Mouse (Mus musculus): ENCODE data around the gene Pkhd1.

The Pkhd1 gene

GRCm38 (mm10) chr1:20617849-20618530 lies at the start of gene Pkhd1:
Pkhd1 (minus strand) TSS chr1:20618064.
- peak; percentile 2 for DNase-seq

GRCm38 (mm10) chr1:20667567-20667966 lies 49.7 kb upstream of the Pkhd1 start:
- no peak for DNase-seq

DNA sequence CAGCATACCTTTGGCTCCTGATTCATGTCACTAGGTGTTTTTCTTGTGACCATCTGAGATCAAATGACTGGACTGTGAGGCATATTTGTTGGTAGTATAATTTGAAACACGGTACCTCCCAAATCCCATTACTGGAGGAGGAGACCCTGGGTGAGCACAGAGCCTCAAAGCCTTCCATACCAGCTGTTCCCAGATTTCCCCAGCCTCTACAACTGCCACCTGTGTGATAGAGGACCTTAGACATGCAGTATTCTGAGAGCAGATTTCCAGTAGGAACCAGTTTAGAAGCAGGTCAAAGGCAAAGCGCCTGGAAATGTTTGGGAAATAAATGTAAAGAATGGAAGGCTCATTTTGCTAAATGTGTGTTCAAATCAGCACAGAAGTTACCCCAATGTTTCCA lies 48.4 kb upstream of the Pkhd1 start:
- no peak for DNase-seq

GRCm38 (mm10) chr1:20655085-20655484 lies 37.2 kb upstream of the Pkhd1 start:
- DNase-seq = no peak

DNA sequence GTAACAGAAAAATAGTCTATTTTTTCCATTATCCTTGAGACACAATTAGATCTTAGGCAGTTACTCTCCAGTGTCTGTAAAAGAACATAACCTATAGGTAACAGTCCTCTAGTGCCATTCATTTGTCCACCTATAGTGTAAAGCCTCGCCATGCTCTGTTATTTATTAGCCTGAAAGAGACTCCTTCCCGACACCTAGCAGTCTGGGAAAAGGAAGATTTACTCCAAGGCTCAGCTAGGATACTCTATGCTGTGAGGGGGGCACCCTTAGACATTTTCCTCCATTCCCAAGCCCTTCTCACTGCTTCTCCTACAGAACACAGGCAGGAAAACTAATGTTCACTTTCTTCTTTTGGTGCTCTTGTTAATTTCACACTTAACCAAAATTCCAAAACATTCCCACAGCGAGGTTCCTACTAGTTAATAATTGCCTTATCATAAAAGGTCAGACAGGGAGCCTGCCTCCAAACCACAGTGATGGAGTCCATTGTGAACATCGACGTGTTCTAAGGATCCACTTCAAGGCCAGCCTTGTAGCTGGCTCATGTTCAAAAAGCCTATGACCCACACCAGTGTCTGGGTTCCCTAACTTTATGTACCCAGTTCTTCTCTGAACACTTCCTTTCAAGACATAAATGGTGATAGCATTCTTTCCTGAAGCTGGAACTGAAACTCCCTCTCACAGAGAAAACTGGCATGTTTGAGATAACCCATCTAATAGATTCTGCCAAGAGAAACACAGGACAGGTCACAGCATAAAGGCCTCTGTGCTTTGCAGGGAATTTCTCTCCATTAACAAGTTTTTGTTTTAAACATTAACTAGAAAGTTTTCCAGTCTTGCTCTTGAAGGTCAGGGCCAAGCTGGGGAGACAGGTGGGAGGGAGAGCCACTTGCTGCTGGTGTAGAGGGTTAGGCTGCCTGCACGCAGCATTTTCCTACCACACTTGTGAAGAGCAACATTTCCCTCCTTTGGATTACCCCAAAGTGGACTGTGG lies 35.9 kb upstream of the Pkhd1 start:
- DNase-seq = no peak

DNA sequence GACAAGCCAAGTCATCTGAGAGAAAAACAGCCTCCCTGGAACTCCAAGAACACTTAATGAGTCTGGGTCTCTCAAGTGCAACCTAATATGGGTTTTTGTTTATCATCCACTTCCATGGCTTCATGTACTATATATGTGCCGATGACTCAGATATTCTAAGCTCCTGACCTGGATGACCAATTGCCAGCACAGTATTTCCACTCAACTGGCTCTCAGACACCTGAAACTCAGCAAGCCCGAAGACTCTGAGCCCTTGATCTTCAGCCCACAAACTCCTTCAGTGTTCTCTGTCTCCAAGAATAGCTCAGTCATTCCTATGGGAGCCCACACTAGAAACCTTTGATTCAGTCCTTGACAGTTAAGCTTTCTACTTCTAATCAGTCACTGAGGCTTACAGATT lies 17.0 kb upstream of the Pkhd1 start:
- no peak for DNase-seq

DNA sequence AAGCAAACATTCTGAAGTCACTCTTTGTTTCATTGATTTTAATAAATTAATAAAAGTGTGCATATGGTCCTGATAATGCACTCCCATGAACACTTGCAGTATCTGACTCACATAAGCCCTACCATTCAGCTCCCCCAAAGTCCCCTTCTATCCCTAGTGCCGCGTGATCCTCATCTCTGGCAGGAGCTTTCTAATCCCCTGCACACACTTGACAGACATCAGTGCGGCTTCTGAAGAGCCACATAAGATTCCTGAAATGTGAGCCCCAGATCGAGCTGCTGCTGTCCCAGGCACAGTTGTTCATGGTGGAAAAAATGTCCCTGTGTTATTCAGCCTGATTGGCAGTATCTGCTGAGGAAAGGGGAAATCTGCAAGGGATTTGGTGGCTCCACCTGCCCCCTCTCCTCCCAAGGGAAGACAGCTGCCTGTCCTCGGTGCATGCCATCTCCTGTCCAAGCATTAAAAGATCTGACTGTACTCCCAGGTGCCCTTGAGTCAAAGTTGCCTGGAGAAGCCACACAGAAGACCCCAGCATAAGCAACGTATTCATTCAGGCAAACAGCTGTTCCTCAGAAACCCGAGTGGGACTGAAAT lies 15.5 kb upstream of the Pkhd1 start:
- DNase-seq = no peak

- no peak for DNase-seq
Measured at GRCm38 (mm10) chr1:20624564-20624963, 6.7 kb upstream of the Pkhd1 start.

DNA sequence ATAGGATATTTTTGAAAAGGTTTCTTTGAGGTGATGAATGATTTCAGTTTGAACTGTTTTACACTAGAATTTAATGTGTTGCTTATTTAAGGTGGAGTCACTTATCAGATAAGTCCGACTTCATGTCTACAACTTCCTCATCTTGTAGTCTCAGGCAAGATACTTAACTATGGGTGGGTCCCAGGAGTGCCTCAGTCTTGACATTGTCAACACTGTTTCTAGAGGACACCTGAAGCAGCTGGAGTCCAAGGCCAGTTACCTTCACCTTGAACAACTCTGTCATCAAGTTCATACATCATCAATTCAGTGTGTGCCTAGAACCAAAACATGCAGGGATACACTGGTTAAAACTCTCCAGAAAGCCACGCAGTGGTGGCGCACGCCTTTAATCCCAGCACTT lies 5.5 kb upstream of the Pkhd1 start:
- no peak for DNase-seq

DNA sequence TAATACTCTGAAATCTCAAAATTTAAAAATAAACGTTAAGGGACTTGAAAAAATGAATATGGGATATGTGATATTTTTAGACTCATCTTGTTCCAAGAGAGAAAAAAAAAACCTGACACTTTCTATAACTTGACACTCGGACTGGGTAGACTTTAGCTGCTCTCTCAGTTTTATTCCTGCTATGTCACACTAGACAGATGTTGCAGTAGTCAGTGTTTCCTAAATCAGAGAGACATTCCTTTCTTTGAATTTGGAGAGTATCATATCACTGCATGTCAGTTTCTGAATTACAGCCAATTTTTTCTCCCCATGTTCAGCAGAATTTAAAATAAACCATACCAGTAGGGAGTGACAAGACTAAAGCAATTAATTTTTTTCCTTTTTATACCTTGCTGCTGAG lies 2.7 kb upstream of the Pkhd1 start:
- DNase-seq = no peak

DNA sequence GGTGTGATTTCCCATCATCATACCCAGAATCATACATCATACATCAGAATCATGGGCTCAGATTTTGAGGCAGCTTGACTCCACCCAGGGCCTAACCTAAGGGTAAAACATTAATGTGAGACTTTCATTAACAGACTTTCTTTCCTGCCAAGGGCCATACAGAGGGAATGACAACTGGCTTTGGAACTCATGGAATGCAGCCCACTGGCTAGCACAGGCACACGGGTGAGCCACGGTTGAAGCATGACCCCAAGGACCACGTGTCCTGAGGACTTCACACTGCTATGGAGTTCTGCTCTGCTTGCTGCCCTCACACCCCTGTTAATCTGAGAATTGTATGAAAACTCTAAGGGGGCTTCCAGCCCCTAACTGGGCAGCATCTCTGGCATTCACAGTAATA lies 1.5 kb upstream of the Pkhd1 start:
- no peak for DNase-seq

- DNase-seq = peak; percentile 28
Measured at GRCm38 (mm10) chr1:20612643-20613042, 5.2 kb downstream of the Pkhd1 start.

- DNase-seq = no peak
Measured at GRCm38 (mm10) chr1:20605489-20605888, 12.4 kb downstream of the Pkhd1 start.

- no peak for DNase-seq
Measured at GRCm38 (mm10) chr1:20590488-20590887, 27.4 kb downstream of the Pkhd1 start.

DNA sequence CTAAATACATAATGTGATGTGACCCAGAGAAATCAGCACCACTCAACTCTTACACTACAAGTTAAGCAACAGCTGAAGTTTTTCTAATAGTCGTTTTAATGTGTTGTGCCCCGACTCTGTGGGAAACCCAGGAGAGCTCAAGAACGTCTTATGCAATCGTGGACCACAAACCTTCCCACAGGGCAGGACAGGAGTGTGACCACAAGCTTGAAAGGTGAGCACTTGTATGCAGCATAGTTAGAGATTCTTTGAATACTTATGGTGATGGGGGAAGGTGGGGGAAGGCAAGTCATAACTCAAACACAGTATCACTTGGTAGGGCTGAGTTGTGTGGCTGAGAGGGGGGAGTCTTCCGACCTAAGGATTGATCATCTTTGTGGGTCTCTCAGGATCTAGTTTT lies 46.4 kb downstream of the Pkhd1 start:
- DNase-seq = no peak

GRCm38 (mm10) chr1:20569430-20569829 lies 48.4 kb downstream of the Pkhd1 start:
- DNase-seq = no peak

DNA sequence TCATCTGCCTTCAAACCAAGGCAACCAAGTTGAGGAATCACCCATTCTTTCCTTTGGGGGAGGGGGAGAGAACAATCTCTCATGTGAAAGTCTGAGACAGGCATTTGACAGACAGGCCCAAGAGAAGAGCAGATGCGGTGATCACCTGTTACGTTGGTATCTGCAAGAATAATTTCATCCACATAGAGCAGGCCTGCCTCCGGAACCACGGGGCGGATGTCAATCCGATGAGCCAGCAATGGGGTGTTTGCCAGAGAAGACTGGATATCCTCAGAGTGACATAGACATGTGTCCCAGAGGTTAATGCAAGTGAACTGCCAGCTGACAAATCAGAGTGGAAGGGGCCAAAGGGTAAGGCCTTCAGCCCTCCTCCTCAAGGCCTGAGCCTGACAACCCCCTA lies 59.4 kb downstream of the Pkhd1 start:
- DNase-seq = no peak

DNA sequence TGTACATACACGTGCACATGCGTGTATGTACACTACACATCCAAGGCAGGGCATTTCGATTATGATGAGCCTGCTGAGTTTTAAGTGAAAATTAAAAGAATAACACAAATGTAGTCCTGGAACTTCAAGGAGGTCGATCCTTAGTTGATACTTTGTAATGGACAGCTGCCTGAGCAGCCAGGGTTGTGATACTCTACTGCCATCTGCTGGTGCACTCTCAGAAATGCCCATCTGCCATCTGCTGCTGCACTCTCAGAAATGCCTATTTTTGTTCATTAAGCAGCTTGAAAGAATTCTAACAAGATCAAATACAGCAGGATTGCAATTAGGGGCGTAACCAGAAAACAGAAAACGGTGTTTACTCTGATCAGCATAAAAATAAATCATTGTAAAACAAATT lies 63.5 kb downstream of the Pkhd1 start:
- DNase-seq = peak; percentile 28

DNA sequence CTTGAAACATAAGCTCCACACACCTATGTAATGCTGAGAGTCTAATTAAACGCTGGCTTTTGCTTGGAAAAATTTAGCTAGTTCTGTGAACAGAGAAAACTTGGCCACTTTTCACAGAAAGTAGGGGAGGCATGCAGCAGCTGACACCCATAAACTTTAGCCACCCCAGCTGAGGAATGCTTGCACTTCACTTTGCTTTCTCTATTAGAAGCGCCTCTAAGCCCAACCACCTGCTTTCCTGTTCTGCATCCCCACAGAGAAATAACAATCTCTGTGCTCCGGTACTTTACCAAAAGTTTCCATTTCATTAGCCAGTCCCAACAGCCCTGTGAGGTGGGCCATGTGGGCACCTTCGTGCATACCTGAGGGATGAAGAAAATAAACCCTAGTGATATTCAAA lies 66.5 kb downstream of the Pkhd1 start:
- no peak for DNase-seq

DNA sequence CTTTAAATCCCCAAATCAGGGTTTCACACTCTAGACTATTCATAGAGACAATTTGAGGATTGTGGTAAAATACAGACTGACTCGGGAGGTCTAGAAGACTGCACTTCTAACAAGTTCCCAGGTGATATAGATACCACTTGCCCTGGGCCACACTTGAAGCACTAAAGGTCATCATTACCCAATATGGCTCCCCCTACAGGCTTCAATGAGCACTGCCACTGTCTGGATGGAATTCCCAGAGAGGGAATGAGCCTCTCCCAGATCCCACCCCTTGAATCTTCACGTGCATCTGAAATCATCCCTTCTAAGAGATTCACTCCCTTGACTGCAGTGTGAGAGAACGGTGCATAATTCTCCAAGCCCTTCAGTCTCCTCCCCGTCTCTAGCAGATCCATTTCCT lies 73.3 kb downstream of the Pkhd1 start:
- DNase-seq = no peak

DNA sequence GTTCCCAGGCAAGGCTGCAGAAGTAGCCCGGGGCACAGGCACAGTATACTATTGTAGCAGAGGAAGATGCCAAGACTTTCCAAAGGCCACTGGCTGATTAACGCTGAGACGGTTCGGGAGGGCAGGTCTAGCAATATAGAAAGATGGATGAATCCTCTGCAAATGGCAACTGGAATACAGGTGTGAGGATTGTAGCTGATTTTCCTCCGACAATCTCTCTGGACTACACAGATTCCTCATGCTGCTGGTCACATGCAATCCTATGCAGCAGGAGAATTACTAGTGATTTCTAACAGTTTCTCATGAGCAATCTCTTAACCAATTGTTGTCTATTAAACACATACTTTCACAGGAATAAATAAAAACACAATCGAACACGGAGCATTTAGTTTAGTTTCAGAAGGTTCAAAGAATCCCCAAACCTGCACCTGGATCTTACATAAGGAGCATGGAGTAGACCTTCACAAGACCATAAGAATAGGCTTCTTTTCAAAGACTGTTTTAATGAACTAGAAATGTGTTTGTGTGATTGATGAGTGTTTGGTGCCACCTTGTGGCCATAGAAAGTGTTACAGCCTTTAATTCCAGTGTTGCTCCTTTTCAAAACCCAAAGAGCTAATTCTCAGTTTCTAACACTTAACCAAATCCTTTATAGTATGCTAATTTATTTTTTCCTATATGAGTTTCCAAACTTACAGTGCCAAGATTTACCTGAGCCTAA lies 104.3 kb downstream of the Pkhd1 start:
- peak; percentile 43 for DNase-seq

DNA sequence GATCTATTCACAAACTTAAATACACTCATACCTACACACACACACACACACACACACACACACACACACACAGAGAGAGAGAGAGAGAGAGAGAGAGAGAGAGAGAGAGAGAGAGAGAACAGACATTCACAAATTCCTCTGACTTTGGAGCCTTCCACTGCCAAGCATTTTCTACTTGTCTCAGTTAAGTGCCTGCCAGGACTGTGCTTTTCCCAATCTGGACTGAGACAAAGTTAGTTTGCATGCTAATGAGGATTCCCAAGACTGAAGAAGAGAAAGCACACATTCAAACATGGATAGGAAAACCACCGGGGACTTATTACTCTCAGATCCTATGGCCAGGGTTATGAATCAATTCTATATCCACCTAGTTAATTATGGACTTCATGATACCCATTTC lies 118.9 kb downstream of the Pkhd1 start:
- no peak for DNase-seq

- DNase-seq = no peak
Measured at GRCm38 (mm10) chr1:20486087-20486486, 131.8 kb downstream of the Pkhd1 start.
